Mouse (Mus musculus) left cerebral cortex, postnatal 14 days (tissue): Measurements from ENCODE around the gene Cmtm8. TPM values are rescaled to one million over a fixed set of nuclear protein-coding genes. Genes with fewer than 3 reads are reported as not detected.

Experiments used
- DNase-seq, 2 experiments: peaks; one replicate each; pipeline ENCODE4 v3.0.0; 2021 to 2022; ENCODE audit warnings: low spot score in 2 of 2, mixed read lengths in 1 of 2
- intact Hi-C: fragments of 180-260 bp; cut with DNase I; formaldehyde crosslinking; loops from one replicate; pipeline ENCODE4 v1.15.1; 2025
- total RNA-seq, 2 experiments: library from RNA; stranded (reverse); gene quantifications; 2 replicates each; pipeline ENCODE4 v1.2.3; 2021

The Cmtm8 gene
- total RNA-seq, 2 experiments from 2014 or later, result 1.6 to 2.3 TPM

- DNase-seq, result no peak
- intact Hi-C loops, result no loop called here
Measured at GRCm38 (mm10) chr9:114827242-114827852, 16.6 kb downstream of the Cmtm8 start.

- intact Hi-C loops, result loop anchor here (5.0 kb wide), 1 partner anchor 38 kb away; no protein-coding TSS in a partner anchor
- no peak for DNase-seq
Measured at GRCm38 (mm10) chr9:114824166-114824565, 19.8 kb downstream of the Cmtm8 start.

- no peak for DNase-seq
Measured at GRCm38 (mm10) chr9:114821548-114822289, 22.2 kb downstream of the Cmtm8 start.

DNA sequence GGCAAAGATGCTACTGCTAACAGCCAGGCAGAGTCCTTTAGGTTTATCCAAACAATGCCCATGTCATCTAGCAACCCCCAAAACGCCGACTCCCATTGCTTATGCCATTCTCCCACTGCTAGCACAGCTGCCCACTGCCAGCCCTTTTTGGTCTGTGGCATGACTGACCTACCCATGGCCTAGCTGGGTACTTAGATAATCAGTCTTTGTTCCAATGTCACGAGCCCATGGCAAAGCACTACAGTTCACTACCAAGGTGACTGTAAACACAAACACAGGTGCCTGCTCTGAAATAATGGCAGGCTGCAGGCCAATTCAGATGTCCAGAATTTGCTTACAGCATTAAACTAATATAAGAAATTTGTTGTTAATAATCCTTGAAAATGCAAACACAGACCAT, 25.0 kb downstream of the Cmtm8 start:
- no peak for DNase-seq
- intact Hi-C loops, result loop anchor here (5.0 kb wide), 1 partner anchor 68 kb away; no protein-coding TSS in a partner anchor

More at GRCm38 (mm10) chr9:114821548-114822289, 22.2 kb downstream of the Cmtm8 start:
- intact Hi-C loops, result loop anchor here (5.0 kb wide), 1 partner anchor 41 kb away; no protein-coding TSS in a partner anchor

GRCm38 (mm10) chr9:114817012-114817411, 26.9 kb downstream of the Cmtm8 start:
- intact Hi-C loops, result loop anchor here (5.0 kb wide), 1 partner anchor 70 kb away; no protein-coding TSS in a partner anchor

DNA sequence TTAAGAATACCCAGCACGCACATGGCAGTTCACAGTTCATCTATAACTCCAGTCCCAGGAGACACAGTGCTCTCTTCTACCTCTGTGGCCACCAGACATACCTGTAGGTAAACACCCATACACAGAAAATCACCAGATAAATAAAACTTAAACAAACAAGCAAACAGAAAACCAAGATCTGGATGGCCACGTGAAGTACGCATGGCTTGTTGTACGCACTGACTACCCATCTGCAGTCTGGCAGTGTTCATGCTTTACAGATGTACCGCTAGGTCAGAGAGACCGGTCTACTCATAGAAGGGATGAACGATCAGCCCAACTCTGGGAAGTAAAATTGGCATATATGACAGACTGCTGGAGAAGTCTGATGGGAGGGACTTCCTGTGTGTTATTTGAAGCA, 27.8 kb downstream of the Cmtm8 start:
- DNase-seq, result no peak
- intact Hi-C loops, result loop anchor here (5.0 kb wide), 1 partner anchor 71 kb away; no protein-coding TSS in a partner anchor

More at GRCm38 (mm10) chr9:114817012-114817411, 26.9 kb downstream of the Cmtm8 start:
- DNase-seq, result no peak

DNA sequence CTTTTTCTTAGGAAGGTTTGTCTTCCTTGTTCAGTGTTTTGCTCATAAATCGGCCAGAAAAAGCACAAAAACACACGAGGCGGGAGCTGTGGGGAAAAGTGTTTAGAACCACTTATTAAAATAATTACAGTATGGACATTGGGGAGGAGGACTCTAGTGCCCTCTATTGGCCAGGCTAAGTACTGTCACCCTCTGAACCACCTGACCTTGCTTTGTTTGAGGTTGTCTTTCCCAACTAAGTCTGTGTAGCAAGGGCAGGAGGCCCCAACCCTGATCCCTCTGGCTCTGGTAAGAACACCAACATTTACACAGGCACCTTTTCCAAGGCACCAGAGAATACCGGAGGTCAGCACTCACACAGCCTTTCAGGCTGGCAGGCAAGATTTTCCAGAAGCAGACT, 28.6 kb downstream of the Cmtm8 start:
- no peak for DNase-seq
- intact Hi-C loops, result loop anchor here (5.0 kb wide), 1 partner anchor 72 kb away; no protein-coding TSS in a partner anchor

DNA sequence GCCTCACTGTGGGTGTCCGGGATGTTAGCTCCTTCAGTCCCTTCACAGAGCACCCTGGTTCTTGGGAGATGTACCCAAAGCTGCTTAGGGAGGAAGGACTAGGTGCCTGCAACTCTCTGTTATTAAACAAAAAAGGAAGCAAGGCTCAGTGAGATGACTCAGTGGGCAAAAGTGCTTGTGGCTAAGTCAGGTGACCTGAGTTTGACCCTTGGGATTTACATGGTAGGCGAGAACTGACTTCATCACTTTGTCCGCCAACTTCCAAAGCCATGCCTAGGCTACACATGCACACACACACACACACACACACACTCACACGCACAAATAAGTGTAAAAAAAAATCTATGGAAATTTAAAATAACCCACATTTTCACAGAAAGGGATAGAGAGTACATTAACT, 32.0 kb downstream of the Cmtm8 start:
- intact Hi-C loops, result no loop called here
- DNase-seq, result no peak

- no peak for DNase-seq
- intact Hi-C loops, result no loop called here
Measured at GRCm38 (mm10) chr9:114810837-114811236, 33.1 kb downstream of the Cmtm8 start.

DNA sequence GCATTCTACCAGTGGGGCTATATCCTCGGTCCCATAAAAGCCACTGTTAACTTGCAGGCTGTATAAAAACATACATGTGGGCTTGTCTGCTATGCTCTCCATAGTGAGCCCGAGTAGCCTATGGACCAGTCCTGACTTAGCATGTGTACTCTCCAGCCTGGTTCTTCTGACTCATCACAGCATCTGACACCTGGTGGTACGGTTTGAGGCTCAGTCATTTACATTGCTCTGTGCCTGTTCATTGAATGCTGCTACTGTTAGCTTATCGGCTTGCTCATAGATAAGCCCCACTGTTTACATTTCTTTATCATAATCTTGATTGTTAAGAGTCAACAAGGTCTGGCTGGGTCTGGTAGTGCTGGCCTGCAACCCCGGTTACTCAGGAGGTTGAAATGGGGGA, 35.3 kb downstream of the Cmtm8 start:
- DNase-seq, result no peak
- intact Hi-C loops, result loop anchor here (10.0 kb wide), 1 partner anchor 96 kb away; no protein-coding TSS in a partner anchor

- no peak for DNase-seq
- intact Hi-C loops, result loop anchor here (10.0 kb wide), 1 partner anchor 98 kb away; no protein-coding TSS in a partner anchor
Measured at GRCm38 (mm10) chr9:114807261-114807660, 36.7 kb downstream of the Cmtm8 start.

DNA sequence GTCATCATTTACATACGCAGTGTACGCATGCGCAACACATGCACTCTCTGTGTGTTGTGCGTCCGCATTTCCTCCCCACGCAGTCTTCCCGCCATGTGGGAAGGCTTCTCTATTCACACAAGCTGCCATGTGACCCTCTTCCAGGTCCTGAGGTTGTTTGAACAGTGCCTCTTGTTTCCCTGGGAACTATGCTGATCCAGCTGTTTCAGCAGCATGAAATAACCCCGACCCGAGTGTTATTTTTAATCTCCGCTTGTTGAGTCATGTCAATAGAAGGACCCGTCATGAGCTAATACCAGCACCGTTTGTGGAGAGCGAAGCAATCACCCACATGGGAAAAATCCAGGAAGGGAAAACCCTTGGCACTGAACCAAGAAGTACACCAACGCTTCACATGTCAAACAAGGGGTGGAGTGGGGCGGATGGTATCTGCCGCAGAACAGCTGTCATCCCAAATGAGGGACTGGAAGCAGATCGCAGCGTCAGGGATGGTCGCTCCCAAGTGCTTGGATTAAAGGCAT, 38.7 kb downstream of the Cmtm8 start:
- intact Hi-C loops, result loop anchor here (10.0 kb wide), 1 partner anchor 100 kb away; no protein-coding TSS in a partner anchor
- DNase-seq, result peak; percentile 60 to 69

GRCm38 (mm10) chr9:114802191-114802590, 41.8 kb downstream of the Cmtm8 start:
- DNase-seq, result no peak
- intact Hi-C loops, result loop anchor here (10.0 kb wide), 1 partner anchor 103 kb away; no protein-coding TSS in a partner anchor

- DNase-seq, result no peak
- intact Hi-C loops, result loop anchor here (10.0 kb wide), 1 partner anchor 104 kb away; no protein-coding TSS in a partner anchor
Measured at GRCm38 (mm10) chr9:114801301-114801700, 42.7 kb downstream of the Cmtm8 start.

- DNase-seq, result no peak
- intact Hi-C loops, result loop anchor here (5.0 to 10.0 kb wide), 3 partner anchors 105 to 465 kb away; no protein-coding TSS in a partner anchor
Measured at GRCm38 (mm10) chr9:114799498-114800107, 44.4 kb downstream of the Cmtm8 start.

- DNase-seq, result no peak
- intact Hi-C loops, result loop anchor here (5.0 to 10.0 kb wide), 2 partner anchors 158 to 466 kb away; no protein-coding TSS in a partner anchor
Measured at GRCm38 (mm10) chr9:114798845-114799244, 45.1 kb downstream of the Cmtm8 start.

GRCm38 (mm10) chr9:114797329-114798004, 46.5 kb downstream of the Cmtm8 start:
- intact Hi-C loops, result loop anchor here (5.0 to 10.0 kb wide), 2 partner anchors 160 to 467 kb away; no protein-coding TSS in a partner anchor
- peak; percentile 92 to 93 for DNase-seq

DNA sequence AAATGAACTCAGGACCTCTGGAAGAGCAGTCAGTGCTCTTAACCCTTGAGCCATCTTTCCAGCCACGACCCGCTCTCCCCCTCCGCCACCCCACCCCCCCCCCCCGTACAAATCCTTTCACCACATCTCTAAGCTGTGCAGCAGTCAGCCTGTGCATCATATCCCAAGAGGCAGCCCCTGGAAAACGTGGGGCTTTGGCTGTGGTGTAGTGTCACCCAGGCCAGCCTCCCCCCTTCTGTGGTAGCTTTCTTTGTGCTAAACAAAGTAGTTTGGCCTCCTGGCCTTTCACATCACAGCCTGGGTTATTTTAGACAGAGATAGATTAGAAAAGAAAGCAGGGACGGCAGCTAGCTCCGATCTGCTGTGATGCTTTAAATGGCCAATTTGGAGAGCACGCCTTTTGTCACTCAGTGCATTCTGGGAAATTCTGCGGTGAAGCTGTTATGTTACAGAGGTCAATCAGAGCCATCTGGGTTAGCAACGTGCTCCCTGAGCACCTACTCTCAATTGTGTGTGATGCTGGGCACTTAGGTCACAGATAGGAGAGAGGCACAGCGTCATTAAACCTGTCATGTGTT, 47.4 kb downstream of the Cmtm8 start:
- no peak for DNase-seq
- intact Hi-C loops, result loop anchor here (5.0 to 10.0 kb wide), 2 partner anchors 161 to 468 kb away; no protein-coding TSS in a partner anchor
